Mouse (Mus musculus) WW6 (cell line): ENCODE measurements around the gene Acot2.
"Not testable (repeated sequence)": the region's sequence is repeated elsewhere in the genome, so short reads cannot be mapped to it uniquely, and the experiment has no call there.

Source experiments
- DNase-seq: peaks from one replicate; pipeline ENCODE4 v3.0.0-alpha.2; 2013; ENCODE audit warnings: low read depth, low spot score

Gene Acot2

DNA sequence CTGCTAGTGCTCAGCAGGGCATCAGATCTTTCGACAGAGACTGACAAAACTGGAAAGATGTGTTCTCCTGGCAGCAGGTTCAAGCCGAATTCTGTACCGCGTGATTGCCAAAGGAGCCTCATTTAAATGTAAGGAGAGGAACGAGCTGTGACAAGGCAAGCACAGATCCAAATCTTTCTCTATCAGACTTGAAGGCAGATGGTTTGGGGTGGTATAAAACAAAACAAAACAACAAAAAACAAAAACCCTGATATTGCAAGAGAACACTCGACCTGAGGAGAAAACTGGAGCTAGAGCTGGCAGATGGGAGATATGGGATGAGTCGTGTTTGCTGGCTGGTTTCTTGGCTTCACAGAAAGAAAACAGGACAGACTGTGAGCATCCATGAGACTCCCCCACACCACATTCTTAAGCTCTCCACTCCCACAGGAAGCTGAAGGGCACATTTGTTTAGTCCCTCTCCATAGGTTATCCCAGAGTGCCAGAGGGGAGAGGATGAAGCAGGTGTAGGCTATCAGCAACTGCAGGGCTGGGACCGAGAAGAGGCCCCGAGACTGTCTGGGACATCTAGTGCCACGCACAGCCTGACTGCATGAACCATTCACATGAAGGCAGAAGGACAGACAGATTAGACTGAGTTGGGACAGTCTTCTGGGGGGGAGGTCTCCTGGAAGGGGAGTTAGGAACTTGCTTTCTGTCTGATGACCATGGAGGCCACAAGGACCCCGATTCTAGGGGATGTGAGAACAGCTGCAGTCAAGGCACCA is 10.9 kb downstream of the Acot2 start:
- no peak for DNase-seq

DNA sequence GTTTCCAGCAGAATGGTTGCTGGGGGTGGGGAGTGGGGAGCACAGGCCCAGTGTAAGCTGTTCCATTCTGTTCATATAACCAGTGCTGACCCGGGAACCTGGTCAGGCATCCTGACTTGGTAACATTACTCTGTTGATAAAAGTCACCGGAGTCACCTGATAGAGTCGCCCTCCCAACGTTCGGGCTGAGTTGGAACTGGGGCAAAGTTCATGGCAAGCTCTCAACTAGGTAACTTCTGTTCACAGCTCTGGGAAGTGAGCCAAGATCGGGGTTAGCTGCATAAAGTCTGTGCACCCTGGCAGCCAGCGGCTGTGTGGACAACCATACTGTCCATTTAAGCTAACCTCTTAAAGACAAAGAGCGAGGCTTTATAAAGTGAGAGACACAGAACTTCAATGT is 11.6 kb downstream of the Acot2 start:
- DNase-seq: not testable (repeated sequence)

DNA sequence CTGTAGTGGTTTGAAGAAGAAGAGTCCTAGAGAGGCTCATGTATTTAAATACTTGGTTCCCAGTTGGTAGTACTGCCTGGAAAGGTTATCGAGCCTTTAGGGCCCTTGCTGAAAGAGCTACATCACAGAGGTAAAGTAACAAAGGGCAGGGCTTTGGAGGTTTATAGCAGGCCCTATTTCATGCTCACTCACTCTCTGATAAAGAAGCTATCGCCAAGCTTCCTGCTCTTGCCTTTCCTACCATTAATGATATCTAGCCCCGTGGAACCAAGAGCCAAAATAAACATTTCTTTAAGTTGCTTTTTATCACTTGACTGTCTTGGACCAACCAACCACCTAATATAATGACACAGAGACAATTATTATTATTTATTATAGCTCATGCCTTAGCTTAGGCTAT is 12.8 kb downstream of the Acot2 start:
- DNase-seq: no peak

DNA sequence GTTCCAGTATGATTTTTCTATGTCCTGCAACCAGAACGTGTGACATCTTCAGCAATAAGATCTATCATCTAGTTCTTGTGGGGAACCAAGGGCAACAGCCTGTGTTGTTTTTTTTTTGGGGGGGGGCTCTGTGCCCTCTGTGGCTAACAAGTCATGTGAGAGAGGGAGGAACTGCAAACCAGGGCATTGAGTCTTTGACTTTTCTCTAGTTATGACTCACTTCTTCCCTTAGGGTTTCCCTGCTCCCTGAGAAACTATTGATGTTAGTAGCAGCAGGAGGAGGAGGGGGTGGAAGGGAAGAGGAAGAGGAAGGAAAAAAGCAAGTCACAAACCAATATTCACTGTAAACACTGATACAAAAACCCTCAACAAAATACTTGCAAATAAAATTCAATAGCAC is 16.2 kb downstream of the Acot2 start:
- no peak for DNase-seq

DNA sequence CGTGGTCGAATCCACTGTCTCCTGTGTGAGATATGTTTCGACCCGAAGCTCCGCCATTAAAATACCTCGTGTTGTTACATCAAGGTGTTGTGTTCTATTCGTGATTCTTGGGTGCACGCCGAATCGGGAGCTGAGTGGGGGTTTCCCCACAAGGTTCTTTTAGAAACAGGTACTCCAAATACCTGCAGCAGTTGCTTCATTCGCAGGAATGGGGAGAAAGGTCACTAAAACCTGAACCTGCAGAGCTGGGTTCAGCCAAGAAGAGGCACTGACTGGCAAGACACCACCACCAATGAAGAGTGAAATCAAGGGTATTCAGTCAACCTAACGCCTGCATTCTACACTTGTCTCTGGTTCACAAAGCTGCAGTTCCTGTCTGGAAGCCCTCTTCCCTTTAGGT is 20.6 kb downstream of the Acot2 start:
- no peak for DNase-seq

DNA sequence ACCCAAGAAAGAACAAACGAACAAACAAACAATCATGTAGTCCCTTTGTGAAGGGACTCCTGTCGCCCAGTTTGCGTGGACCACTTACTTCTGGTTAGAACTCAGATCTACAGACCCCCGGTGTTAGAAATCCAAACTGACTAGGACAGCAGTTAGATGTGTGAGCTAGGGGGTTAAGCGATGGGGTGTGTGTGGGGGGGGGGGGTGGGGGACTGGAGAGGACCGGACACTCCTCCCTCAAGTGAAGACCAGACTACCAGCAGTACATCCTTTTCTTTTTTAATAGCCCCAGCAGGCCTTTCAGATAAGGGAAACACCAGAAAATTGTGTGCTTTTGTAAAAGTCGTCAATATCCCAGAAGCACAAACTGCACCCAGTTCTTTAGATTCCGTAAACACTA is 21.1 kb downstream of the Acot2 start:
- DNase-seq: no peak

DNA sequence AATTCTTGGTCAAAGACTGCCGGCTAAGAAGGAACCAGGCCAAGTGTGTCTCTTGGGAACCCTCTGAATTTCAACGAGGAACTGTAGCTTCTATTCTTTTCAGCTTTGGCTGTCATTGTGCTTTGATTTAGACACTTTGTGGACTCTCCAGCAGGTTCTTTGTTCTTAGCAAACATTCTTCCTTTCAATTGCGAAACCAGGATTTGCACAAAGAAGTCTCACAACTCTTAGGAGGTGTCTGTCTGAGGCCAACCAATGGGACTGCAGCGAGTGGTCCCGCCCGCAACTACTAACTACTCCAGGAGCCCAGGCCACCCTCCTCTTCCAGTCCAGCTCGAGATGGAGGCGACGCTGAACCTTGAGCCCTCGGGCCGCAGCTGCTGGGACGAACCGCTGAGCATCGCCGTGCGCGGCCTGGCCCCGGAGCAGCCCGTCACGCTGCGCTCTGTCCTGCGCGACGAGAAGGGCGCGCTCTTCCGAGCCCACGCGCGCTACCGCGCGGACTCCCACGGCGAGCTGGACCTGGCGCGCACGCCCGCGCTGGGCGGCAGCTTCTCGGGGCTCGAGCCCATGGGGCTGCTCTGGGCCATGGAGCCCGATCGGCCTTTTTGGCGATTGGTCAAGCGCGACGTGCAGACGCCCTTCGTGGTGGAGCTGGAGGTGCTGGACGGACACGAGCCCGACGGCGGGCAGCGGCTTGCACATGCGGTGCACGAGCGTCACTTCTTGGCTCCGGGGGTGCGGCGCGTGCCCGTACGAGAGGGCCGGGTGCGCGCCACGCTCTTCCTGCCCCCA is 21.7 kb downstream of the Acot2 start, which contains the start of gene Acot1:
Acot1 (plus strand) TSS at position 320 of the 795 bp plus-strand sequence.
- not testable (repeated sequence) for DNase-seq

DNA sequence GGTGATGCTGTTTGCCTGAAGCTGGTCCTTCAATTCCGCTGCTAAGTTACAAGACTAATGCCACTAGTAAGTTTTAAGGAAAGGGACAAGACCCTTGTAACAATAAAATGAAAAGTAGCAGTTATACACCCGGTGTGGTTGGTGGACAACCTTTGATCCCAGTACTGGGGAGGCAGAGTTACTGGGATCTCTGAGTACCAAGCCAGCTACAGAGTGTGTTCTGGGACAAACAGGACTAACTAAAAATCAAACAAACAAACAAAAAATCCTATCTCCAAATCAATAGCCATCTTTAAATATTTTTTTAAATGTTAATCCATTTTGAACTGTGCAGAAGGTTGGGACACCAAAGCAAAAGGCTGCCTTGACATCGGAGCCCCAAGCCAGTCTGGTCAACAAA is 22.5 kb downstream of the Acot2 start:
- DNase-seq: no peak

DNA sequence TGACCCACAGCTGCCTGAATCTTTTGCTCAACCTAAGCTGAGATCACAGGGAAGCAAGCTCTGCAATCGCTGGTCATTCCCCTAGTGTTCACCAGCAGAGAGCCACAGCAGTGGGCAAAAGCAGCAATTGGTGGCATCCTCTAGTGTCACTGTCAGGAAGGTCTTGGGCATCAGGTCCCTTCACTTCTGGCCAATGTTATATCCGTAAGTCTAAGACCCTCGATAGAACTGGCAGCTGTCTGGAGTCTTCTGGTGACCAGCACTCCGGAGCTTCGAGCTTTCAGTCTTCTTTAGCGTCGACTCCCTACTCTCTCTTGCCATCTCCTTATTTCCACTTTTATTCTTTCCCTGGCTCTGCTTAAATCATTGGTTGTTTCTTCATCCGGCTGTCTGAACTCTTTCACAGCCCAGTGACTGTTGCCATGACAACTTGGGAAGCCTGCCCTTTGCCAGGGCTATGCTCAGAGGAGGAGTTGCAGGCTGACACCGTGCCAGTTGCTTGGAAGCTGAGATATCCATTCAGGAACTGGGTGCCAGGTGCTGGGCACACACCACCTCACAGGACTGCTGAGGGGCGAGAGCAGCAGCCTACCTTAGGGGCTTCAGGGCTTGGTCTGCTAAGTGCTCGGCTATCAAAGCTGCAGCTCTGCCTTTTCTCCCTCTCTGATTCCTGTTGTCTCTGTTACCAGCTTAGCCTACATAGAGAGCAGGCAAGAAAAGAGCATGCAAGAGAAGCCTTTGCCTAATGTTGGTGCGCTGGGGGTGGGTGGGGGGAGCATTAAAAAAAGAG is 23.8 kb downstream of the Acot2 start:
- no peak for DNase-seq

DNA sequence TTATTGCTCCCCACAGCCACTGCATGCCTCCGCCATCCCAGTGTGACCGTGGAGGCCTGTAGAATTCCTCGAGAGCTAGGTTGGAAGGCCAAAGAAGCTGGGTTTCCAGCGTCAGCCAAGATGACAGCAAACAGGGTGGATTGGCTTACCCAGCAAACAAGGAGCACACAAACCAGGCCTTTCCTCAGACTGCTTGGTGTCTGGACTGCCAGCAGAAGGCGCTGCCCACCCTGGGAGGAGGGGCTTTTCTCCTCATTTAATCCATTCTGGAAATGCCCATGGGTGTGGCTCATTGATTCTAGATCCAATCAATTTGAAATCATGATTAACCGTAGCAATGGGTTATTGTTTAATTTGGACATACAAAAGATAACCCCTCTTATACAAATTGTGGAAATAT is 25.5 kb downstream of the Acot2 start:
- no peak for DNase-seq

DNA sequence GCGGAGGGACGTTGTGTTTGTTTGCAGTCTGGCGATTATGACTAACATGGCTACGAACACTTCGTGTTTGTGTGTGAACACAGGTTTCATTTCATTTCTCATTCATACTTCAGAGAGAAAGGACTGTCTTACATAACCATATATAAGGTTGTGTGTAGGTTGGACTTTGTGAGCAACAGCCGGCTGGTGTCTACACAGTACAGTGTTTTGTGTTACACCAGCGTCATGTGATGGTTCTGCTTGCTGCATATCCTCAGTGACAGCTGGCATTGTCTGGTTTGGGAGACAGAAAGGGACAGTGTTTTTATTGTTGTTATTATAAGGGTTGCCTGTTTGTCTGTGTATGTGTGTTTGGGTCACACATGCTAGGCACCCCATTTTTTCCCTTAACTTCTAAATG is 26.0 kb downstream of the Acot2 start:
- DNase-seq: no peak

DNA sequence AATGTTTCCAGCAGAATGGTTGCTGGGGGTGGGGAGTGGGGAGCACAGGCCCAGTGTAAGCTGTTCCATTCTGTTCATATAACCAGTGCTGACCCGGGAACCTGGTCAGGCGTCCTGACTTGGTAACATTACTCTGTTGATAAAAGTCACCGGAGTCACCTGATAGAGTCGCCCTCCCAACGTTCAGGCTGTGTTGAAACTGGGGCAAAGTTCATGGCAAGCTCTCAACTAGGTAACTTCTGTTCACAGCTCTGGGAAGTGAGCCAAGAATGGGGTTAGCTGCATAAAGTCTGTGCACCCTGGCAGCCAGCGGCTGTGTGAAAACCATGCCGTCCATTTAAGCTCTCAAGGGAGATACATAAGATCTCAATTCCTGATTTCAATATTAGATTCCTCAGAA is 32.9 kb downstream of the Acot2 start:
- DNase-seq: not testable (repeated sequence)

DNA sequence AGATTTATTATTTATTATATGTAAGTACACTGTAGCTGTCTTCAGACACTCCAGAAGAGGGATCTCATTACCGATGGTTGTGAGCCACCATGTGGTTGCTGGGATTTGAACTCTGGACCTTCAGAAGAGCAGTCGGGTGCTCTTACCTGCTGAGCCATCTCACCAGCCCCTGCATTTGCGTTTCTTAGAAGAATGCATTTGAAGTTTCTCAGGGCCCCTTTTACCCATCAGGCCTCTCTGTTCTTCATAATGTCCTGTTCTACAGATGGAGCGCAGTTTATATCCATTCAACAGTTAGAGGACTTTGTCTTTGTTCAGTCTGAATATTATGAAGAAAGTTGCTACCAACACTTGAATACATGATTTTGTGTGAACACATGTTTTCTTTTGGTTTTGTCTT is 34.6 kb downstream of the Acot2 start:
- DNase-seq: not testable (repeated sequence)

DNA sequence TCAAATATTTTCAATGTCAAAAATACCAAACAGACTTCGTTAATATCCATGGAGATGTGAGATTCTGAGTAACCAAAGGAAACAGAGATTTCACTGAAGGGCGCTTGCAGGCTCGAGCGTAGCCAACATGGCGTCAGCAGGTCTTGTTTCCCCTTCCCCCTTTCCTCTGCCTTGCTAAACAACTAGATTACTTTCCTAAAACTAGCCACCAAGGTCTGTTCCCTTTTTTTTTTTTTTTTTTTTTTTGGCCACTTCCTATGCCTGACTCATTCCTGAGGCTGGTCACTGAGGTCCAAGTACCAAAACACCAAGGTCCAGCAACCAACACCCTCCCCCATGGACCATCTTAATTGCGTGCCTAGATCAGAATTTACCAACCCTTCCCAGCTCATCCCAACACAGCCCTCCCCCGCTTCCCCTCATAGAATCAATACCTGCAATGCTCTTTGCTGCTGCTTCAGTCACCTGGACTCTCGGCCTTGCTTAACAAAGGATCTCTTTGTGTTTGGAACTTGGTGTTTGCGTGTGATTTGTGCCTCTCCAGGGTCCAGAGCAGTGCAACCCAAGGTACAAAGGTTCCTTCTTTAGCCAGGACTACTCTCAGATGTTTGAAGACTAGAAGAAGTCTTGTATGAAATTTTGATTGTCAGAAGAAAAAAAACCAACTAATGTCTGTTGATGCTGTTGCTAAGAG is 35.5 kb downstream of the Acot2 start:
- DNase-seq: no peak

DNA sequence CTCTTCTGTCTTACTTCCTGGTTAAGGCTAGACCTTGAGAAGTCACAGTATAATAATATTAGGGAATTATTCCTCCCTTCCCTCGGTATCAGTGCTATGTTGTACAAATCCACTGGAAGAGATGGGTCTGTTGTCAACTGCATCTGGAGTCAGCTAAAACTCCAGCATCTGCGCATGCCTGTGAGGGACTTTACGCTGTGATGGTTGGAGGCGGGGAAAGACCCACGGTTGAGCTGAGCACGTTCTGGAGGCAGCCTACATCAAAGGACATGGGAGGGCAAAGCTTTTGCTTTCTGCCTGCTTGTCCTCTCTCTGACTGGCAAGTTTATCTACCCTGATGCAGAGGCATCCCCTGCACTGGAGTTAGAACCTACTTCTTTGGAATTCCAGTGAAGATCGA is 38.2 kb downstream of the Acot2 start:
- no peak for DNase-seq

DNA sequence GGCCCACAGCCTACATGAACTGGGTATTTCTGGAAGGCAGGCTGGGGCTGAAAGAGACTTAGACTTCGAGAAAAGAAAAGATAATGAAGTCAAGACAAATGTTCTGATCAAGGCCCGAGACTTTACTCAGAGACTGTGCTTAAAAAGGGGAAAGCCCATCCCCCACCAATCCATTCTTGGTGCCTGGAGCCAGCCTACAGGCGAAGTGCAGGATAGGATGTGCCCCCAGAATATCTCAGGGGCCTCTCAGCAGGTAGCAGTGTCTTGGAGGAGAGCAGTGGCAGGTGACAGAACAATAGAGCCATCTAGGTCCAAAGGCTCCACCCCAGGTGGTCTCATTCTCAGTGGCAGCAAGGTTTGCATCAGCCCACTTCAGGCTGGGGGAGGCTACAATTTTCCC is 40.7 kb downstream of the Acot2 start:
- DNase-seq: not testable (repeated sequence)

DNA sequence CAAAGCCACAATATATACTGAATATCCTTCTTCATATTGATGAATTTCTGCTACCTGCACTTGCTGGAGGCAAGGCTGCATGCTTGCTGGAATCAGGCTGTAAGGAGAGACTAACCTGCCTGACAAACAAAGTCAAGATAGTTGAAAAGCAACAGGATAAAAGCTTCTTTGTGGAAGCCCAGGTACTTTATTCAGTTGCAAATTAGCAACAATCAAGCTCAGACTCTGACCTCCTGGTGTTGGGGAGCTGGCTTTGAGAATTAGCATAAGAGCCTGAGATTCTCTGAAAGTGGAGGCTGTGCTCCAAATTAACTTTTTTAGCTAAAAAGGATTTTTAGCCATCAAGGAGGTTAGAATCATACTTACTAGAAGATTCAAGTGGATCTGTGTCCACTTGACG is 41.4 kb downstream of the Acot2 start:
- DNase-seq: not testable (repeated sequence)

DNA sequence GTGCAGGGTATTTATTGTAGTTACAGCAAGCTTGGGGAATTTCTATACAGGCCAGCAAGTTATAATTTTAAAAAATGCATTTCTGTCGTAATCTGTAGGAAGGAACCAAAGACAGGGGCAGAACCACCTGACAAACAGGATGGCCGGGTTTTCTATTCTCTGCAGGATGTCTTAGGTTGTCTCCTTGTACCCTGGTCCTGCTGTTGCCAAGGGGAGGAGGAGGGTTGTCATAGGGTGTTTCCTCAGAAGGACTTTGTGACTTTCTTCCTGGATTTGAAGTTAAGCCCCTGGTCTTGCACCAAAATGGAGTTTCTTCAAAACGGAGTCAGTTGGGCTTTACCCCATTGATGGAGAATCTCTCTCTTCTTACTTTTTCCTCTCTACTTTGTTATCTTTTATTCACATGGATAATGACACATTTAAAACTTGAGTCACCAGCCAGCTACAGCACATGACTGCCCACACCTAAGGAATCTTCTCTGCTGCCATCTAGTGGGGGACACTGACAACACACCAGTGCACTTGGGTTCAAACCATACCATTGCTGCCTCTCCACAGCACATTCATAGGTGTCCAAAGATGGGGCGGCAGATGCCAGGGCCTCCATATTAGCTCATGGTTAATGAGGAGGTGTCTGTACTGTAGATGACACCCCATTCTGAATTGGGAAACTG is 43.1 kb downstream of the Acot2 start:
- no peak for DNase-seq

DNA sequence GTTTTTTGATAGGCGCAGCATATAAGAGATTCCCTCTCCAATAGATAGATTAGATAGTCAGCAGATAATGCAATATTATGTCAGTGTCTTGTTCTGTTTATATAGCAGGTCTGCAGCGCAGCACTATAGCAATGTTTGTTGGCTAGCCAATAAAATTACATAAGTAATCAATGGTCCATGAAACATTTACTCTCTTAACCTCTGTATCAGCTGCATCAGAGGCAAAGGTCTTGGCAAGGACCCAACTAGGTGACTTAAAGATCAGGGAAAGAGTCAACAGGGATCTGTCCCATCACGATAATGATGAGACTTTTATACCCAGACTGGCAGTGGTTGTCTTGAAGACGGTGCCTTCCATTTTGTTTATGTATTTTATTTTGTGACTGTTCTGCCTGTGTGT is 45.2 kb downstream of the Acot2 start:
- DNase-seq: no peak

DNA sequence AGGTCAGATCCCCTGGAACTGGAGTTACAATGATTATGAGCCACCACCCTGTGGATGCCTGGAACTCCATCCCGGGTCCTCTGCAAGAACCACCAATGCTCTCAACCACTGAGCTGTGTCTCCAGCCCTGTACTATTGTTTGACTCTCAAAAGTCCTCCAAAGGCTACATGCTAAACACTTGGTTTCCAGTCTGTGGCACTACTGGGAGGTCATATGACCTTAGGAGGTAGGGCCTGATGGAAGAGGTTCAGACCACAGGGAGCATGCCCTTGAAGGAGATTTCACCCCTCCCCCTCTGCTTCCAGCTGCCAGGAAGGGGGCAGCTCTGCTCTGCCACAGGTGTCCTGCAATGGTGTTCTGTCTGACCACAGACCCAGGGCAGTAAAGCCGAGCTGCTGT is 45.6 kb downstream of the Acot2 start:
- DNase-seq: not testable (repeated sequence)

DNA sequence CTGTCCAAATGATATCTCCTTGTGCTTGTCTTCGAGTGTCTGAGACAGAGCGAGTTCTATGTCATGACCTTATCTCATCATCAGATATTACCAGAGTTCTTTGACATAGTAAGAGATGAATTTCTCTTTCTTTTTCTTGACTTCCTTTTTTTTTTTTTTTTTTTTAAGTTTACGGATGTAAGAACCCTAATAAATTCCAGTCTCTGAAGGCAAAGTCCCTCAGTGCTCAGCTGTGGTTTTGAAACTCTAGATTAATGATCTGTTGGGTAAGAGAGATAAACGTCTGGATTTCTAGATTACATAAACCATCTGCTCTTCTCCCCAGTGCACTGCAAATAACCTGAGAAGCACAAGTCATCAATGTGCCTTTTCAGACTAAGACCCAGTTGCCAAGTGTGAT is 46.4 kb downstream of the Acot2 start:
- no peak for DNase-seq
